Mouse (Mus musculus): ENCODE measurements around the gene Apopt1.

DNA sequence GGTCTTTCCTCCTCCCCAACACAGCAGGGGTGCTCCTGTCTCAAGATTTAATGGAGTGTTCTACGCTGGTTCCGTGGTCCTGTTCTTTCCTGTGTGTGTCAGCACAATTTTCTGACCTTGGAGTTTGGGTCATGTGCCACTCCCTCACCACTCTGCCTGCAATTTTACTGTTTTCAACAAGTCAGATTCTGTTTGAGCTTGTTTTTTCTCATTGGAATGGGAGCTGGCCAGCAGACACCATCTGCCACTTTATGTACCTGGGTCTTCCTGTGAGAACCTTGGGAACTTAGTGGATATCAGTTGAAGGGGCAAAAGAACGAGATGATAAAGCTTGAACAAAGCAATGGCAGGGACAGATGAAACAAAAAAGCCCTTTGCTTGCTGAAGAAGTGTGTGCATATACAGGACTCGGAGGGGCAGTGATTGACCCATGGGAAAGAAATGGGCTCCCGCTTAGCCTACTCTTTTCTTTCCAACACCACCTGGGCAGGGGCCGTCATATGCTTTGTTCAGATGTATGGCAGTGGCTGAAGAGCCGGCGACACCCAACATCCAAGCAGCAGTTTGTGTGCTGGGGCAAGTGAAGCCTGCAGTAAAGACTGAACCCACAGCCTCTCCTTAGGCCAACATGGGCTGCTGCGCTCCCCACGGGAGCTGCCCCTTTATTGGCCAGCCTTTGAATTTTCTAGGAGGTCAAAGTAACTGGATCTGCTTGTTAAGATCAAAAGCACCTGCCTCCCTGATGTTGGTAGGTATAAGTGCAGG, 44.7 kb downstream of the Apopt1 start:
- TF ChIP-seq EP300 (IDR thresholded peaks at IDR 0.05; ENCODE audit: low read depth) (no peak), CTCF (IDR thresholded peaks at IDR 0.05; ENCODE audit: low read depth) (no peak)
